Mouse (Mus musculus): ENCODE results near the gene Rtn4r. TPM values are rescaled to one million over a fixed set of nuclear protein-coding genes. Genes with fewer than 3 reads are reported as not detected.

Gene Rtn4r
- not detected for polyA plus RNA-seq (2017; shearing (Covaris generic))

DNA sequence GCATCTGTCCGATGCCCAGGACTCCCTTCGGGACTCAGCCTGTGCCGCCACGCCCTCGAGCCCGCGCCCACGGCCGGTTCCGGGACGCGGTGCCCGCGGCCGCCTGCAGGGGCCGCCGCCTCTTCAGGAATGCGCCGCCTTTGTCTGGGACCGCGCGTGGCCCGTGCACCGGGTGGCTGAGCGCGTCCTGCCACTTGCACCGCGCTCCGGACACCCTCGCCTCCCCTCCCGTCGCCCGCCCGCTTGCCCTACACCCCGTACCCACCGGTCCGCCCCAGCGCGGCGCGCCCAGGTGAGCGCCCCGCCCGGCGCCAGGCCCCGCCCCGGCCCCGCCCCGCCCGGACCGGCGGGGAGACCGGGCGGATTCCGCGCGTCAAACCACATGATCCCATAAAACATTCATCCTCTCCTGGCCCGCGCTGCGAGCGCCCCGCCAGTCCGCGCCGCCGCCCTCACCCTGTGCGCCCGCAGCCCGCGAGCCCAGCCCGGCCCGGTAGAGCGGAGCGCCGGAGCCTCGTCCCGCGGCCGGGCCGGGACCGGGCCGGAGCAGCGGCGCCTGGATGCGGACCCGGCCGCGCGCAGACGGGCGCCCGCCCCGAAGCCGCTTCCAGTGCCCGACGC is at the start of gene Rtn4r:
Rtn4r (plus strand) TSS at position 402 of the 621 bp plus-strand sequence.

Other genes with a start within 250 kb of the Rtn4r start
- gene Gm20518, start 236.0 kb upstream of the Rtn4r start, polyA plus RNA-seq (2017; shearing (Covaris generic)) = not detected
- gene Tssk1, start 233.4 kb upstream of the Rtn4r start, polyA plus RNA-seq (2017; shearing (Covaris generic)) = not detected
- gene Dgcr2, start 229.1 kb upstream of the Rtn4r start, polyA plus RNA-seq (2017; shearing (Covaris generic)) = 55.2 TPM
- gene Tssk2, start 229.0 kb upstream of the Rtn4r start, polyA plus RNA-seq (2017; shearing (Covaris generic)) = not detected
- gene Ess2, start 216.3 kb upstream of the Rtn4r start, polyA plus RNA-seq (2017; shearing (Covaris generic)) = 59.2 TPM
- gene Gsc2, start 212.6 kb upstream of the Rtn4r start, polyA plus RNA-seq (2017; shearing (Covaris generic)) = not detected
- gene Slc25a1, start 199.4 kb upstream of the Rtn4r start, polyA plus RNA-seq (2017; shearing (Covaris generic)) = 36.1 TPM
- not detected for gene Vpreb2, start 147.2 kb upstream of the Rtn4r start, polyA plus RNA-seq (2017; shearing (Covaris generic))
- gene Dgcr6, start 74.8 kb upstream of the Rtn4r start, polyA plus RNA-seq (2017; shearing (Covaris generic)) = 8.4 TPM
- 0.40 TPM for gene Prodh, start 37.4 kb upstream of the Rtn4r start, polyA plus RNA-seq (2017; shearing (Covaris generic))
- not detected for gene Ccdc188, start 90.2 kb downstream of the Rtn4r start, polyA plus RNA-seq (2017; shearing (Covaris generic))
- gene Zdhhc8, start 107.5 kb downstream of the Rtn4r start, polyA plus RNA-seq (2017; shearing (Covaris generic)) = 8.7 TPM
- gene Trmt2a, start 121.0 kb downstream of the Rtn4r start, polyA plus RNA-seq (2017; shearing (Covaris generic)) = 94.7 TPM
- 159 TPM for gene Ranbp1, start 121.1 kb downstream of the Rtn4r start, polyA plus RNA-seq (2017; shearing (Covaris generic))
- gene Gm49776, start 130.7 kb downstream of the Rtn4r start, polyA plus RNA-seq (2017; shearing (Covaris generic)) = not detected
- 11.0 TPM for gene Dgcr8, start 161.6 kb downstream of the Rtn4r start, polyA plus RNA-seq (2017; shearing (Covaris generic))
- 29.3 TPM for gene Tango2, start 220.5 kb downstream of the Rtn4r start, polyA plus RNA-seq (2017; shearing (Covaris generic))
- 1.4 TPM for gene Arvcf, start 220.5 kb downstream of the Rtn4r start, polyA plus RNA-seq (2017; shearing (Covaris generic))